Mouse (Mus musculus) embryonic facial prominence, embryonic 15.5 days (tissue): ENCODE data around the gene Gm5148. TPM values are rescaled to one million over a fixed set of nuclear protein-coding genes. Genes with fewer than 3 reads are reported as not detected.

Source experiments
- ATAC-seq: fragments of 200-750 bp; cut with Nextera tagmentation; 2 replicates; pipeline ENCODE4 v1.8.0; 2017; ENCODE audit warnings: low read depth, moderate TSS enrichment; ENCODE audit not compliant: insufficient number of reproducible peaks, low FRiP score, low TSS enrichment
- H3K27ac ChIP-seq: fragments of 300-500 bp; sonication (generic); replicated peaks from 2 replicates; pipeline ENCODE4 v1.5.1; 2015; ENCODE audit warnings: mild to moderate bottlenecking, inconsistent platforms
- H3K27me3 ChIP-seq: fragments of 300-500 bp; sonication (generic); 2 replicates; pipeline ENCODE4 v1.6.1; 2015; ENCODE audit warnings: inconsistent platforms
- H3K36me3 ChIP-seq: fragments of 300-500 bp; sonication (generic); 2 replicates; pipeline ENCODE4 v1.6.1; 2015; ENCODE audit warnings: mild to moderate bottlenecking, inconsistent platforms
- H3K4me1 ChIP-seq: fragments of 300-500 bp; sonication (generic); 2 replicates; pipeline ENCODE4 v1.6.1; 2015; ENCODE audit warnings: inconsistent platforms
- H3K4me2 ChIP-seq: fragments of 300-500 bp; sonication (generic); replicated peaks from 2 replicates; pipeline ENCODE4 v1.6.1; 2015; ENCODE audit warnings: mild to moderate bottlenecking, inconsistent platforms
- H3K4me3 ChIP-seq: fragments of 300-500 bp; sonication (generic); replicated peaks from 2 replicates; pipeline ENCODE4 v1.5.1; 2015; ENCODE audit warnings: mild to moderate bottlenecking, inconsistent platforms
- H3K9ac ChIP-seq: fragments of 300-500 bp; sonication (generic); 2 replicates; pipeline ENCODE4 v1.6.1; 2015; ENCODE audit warnings: inconsistent platforms
- H3K9me3 ChIP-seq: fragments of 300-500 bp; sonication (generic); replicated peaks from 2 replicates; pipeline ENCODE4 v1.6.1; 2016; ENCODE audit warnings: inconsistent platforms
- WGBS: fragments of 180-500 bp; shearing (Covaris S2); methylation state at CpG from one replicate; pipeline ENCODE4 v1.1.7; 2015; 5-methylcytosine and 5-hydroxymethylcytosine counted together
- polyA plus RNA-seq: library from polyadenylated mRNA; unstranded; fragments of >200 nt; fragmentation: Nextera tagmentation; extraction: Ambion mirVana; gene quantifications from 2 replicates; pipeline ENCODE4 v1.2.1, GENCODE M21; 2015

Gene Gm5148
- polyA plus RNA-seq, 1 experiment from 2014 or later, result 5.4 TPM

DNA sequence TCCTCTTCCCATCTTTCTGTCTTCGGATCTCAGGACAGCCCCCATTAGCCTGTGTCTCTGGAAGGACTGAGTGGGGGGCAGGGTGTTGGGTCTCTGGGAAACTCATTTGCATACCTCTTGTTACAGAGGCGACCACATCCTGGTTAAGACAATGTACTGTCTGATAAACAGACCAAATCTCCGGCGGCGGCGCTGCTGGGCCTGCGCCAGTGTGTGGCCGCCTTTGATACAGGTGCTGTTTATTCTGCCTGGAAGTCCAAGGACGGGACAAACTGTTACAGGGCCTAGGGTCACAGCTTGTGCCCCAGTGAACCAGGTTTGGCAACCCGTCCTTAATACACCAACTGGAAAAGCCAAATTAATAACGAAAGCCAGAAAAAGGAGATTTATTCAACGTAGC is 33.8 kb upstream of the Gm5148 start:
- Histone ChIP-seq H3K36me3 (no peaks in the 10 kb centered on the region), H3K4me2 (peak overlapping the region; percentile 10; the same call in 1 of the 2 replicates), H3K27me3 (no peaks in the 10 kb centered on the region), H3K9me3 (no peaks in the 10 kb centered on the region), H3K4me3 (no peak overlapping the region), H3K4me1 (peaks cover 9% of the 10 kb centered on the region; the same call in 1 of the 2 replicates), H3K9ac (no peak overlapping the region), H3K27ac (no peak overlapping the region)
- ATAC-seq, result peak; percentile 34; the same call in 1 of the 2 replicates
- WGBS, result 8% methylated on average over 12 of the region's 12 CpGs

DNA sequence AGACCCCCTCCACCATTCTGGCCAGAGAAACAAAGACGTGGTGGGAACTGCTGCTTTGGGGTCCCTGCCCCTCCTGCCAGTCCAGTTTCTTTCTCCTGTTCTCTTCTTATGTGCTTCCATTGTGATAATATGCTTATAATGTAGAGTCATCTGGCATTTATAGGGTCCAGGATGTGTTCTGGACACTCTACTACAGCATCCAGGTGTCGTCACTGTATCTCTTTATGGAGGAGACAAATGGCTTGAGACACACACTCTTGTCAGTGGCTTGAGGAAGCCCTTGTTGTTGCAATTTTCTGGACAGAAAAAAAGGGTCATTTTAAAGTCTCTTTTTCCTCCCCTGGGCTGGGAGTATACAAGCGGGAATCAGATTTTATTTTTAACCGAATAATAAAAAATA is 33.3 kb upstream of the Gm5148 start:
- Histone ChIP-seq H3K4me3 (no peak overlapping the region), H3K9ac (no peak overlapping the region), H3K36me3 (no peaks in the 10 kb centered on the region), H3K27ac (no peak overlapping the region), H3K4me1 (peaks cover 9% of the 10 kb centered on the region; the same call in 1 of the 2 replicates), H3K4me2 (no peak overlapping the region), H3K27me3 (no peaks in the 10 kb centered on the region), H3K9me3 (no peaks in the 10 kb centered on the region)
- WGBS, result 36% methylated on average over 4 of the region's 4 CpGs
- ATAC-seq, result no peak

DNA sequence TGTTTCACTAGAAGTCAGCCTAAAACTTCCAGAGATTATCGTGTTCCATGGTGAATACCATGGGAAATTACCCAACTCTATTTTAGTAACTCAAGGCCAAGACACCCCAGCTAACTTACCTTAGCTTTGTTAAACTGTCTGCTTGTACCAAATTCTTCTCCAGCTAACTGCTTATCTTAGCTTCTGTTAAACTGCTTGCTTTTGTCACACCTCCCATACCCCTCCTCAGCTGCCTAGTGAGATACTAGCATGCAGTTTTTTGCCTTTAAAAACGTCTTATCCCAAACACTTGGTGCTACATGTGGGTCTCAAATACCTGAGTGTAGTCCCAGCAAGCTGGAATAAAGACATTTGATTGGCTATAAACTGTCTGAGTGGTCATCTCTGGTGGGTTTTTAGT is 31.7 kb upstream of the Gm5148 start:
- ATAC-seq, result no peak
- 66% methylated on average over 2 of the region's 2 CpGs for WGBS

DNA sequence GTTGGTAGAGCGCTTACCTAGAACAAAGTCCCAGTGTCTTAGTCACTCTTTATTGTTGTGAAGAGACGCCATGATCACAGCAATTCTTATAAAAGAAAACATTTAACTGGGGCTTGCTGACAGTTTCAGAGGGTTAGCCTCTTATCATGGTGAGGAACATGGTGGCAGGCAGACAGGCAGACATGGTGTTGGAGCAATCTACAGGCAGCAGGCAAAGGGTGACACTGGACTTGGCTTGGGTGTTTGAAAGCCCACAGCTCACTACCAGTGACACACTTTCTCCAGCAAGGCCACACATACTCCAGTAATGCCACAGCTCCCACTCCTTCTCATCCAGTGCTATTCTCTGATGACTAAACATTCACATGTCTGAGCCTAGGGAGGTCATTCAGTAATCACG is 30.3 kb upstream of the Gm5148 start:
- peaks cover 9% of the 10 kb centered on the region; the same call in 1 of the 2 replicates for H3K4me1 ChIP-seq
- no peak overlapping the region for H3K4me2 ChIP-seq
- no peak for ATAC-seq
- WGBS, result 88% methylated on average over 3 of the region's 3 CpGs
- no peaks in the 10 kb centered on the region for H3K9me3 ChIP-seq
- no peaks in the 10 kb centered on the region for H3K27me3 ChIP-seq
- no peak overlapping the region for H3K9ac ChIP-seq
- H3K27ac ChIP-seq, result no peak overlapping the region
- no peak overlapping the region for H3K4me3 ChIP-seq
- no peaks in the 10 kb centered on the region for H3K36me3 ChIP-seq

More for the DNA sequence above, 31.7 kb upstream of the Gm5148 start:
- Histone ChIP-seq H3K9me3 (no peaks in the 10 kb centered on the region), H3K27ac (no peak overlapping the region), H3K4me3 (no peak overlapping the region), H3K27me3 (no peaks in the 10 kb centered on the region), H3K9ac (no peak overlapping the region), H3K4me1 (peaks cover 9% of the 10 kb centered on the region; the same call in 1 of the 2 replicates), H3K4me2 (no peak overlapping the region), H3K36me3 (no peaks in the 10 kb centered on the region)

DNA sequence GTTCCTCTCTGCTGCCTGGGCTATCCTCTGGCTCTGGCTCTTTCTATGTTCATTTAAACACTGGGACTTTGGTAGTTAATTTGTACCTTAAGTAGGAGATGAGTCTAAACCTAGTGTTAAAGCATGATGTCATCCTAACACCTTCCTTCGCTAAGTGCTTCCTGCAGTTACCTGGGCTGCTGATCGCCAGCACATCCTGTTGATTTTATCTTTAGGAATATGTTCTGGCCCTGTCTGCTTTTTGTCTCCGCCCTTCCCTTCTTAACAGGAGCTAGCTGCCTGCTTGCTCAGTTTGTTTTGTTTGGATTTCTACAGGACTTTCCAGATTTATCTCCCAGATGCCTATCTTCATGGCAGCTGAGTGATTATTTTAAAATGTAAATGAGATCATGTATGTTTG is 28.9 kb upstream of the Gm5148 start:
- 70% methylated on average over 3 of the region's 3 CpGs for WGBS
- ATAC-seq, result no peak
- Histone ChIP-seq H3K9me3 (no peaks in the 10 kb centered on the region), H3K27me3 (no peaks in the 10 kb centered on the region), H3K9ac (no peak overlapping the region), H3K27ac (no peak overlapping the region), H3K4me2 (no peak overlapping the region), H3K4me3 (no peak overlapping the region), H3K36me3 (no peaks in the 10 kb centered on the region), H3K4me1 (peaks cover 5% of the 10 kb centered on the region)

DNA sequence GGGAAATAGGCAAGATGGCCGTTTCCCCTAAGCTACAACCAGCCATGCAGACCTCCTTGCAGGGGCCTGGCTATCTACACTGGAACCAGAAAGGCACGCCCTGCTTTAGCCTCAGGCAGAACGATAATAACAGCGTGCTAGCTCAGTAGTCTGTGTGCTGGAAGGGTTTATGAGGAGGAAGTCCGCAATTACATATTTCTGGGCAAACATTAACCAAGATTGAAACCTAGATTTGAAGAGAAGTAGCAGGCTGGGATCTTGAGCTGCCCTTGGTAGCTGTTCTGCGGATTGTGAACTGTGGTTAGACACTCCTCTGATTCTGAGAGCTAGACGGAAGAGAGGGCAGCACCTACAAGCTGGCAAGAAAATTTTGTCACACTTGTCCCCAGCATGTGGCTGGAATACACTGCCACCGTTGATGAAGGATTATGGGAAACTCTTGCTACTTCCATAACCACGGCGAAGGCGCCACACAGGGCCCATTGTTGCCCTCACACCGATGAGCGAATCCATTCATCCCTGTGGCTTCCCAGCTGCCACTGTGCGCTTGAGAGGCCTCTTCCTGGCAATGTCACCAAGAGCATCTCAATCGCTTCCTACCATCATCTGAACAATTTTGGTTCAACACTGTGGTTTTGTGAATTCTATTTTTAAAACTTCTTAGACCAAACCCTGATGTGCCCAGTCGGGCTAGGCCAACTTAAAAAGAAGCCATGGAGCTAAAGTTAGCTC is 23.9 kb upstream of the Gm5148 start:
- Histone ChIP-seq H3K9me3 (no peaks in the 10 kb centered on the region), H3K36me3 (no peaks in the 10 kb centered on the region), H3K4me3 (no peak overlapping the region), H3K4me1 (peaks cover 11% of the 10 kb centered on the region), H3K27ac (no peak overlapping the region), H3K4me2 (no peak overlapping the region), H3K9ac (no peak overlapping the region), H3K27me3 (no peaks in the 10 kb centered on the region)
- peak; percentile 77; the same call in 1 of the 2 replicates for ATAC-seq
- 56% methylated on average over 16 of the region's 16 CpGs for WGBS

DNA sequence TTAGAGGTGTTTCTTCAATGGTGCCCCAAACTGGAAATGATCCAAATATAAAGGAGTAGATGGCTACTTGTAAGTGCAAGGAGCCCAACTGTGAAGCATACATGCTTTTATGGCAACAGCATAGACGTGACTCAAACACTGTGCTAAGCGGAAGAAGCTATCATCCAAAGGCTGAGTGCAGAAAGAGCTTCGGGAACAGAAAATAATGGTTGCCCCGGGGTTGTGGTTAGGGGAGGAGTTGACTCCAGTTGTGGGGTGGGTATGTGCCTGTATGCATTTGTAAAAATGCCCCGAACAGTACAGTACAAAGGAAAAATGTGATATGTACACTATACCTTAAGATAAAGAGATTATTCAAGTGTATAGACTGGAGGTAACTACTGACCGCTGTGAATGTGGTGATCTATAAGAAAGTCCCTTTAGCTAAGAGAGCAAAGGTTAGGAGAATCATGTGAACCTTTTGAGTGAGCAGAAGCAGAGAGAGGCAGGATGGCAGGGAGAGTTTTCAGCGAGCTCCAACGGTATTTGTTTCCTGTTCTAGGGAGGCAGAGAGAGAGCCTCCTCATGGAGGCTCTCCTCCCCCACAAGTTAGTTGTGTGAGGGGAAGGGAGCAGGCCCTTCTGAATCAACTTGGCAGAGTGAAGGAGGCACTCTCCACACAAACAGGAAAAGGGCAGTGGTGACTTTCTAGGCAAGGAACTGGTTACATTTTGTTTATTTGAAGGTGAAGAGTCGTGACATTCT is 23.1 kb upstream of the Gm5148 start:
- ATAC-seq, result no peak
- H3K9ac ChIP-seq, result no peak overlapping the region
- 71% methylated on average over 9 of the region's 9 CpGs for WGBS
- H3K27me3 ChIP-seq, result no peaks in the 10 kb centered on the region
- H3K4me1 ChIP-seq, result peaks cover 11% of the 10 kb centered on the region
- no peaks in the 10 kb centered on the region for H3K9me3 ChIP-seq
- no peak overlapping the region for H3K4me2 ChIP-seq
- no peak overlapping the region for H3K27ac ChIP-seq
- H3K36me3 ChIP-seq, result no peaks in the 10 kb centered on the region
- no peak overlapping the region for H3K4me3 ChIP-seq

DNA sequence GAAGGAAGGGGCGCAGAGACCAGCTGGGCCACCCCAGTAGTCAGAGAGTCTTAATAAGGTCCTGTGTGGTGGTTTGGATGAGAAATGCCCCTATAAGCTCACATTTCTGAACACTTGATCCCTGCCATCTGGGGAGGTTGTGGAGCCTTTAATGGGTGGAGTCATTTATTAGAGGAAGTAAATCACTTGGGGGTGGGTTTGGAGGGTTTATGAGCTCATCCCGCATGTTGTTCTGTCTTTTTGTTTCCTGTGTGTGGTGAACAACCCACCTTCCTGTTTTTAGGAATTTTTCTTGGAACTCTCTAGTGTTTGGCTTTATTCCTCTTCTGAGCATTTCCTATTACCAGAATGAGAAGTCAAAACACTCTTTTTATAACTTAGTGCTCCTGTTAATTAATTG is 19.8 kb upstream of the Gm5148 start:
- 76% methylated on average over 2 of the region's 2 CpGs for WGBS
- Histone ChIP-seq H3K9me3 (no peaks in the 10 kb centered on the region), H3K27ac (no peak overlapping the region), H3K36me3 (no peaks in the 10 kb centered on the region), H3K4me2 (no peak overlapping the region), H3K4me1 (peaks cover 13% of the 10 kb centered on the region), H3K9ac (no peak overlapping the region), H3K27me3 (no peaks in the 10 kb centered on the region), H3K4me3 (no peak overlapping the region)
- no peak for ATAC-seq

DNA sequence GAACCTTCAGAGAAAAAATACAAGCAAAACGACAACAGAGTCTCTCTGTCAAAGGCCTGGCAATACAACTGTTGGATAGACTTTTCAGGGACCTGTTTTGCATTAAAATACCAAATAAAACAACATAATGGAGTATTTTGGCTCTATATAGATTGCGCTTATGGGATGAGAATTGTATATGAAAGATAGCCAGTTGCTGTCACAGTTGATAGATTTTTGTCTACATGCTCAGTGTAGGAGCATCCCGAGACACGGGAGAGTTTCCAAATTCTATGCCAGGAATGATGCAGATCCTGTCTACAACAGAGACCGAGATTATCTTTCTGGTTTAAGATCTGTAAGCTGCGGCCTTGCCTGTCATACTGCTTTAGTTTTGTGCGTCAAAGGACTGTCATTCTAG is 15.7 kb upstream of the Gm5148 start:
- Histone ChIP-seq H3K4me2 (no peak overlapping the region), H3K4me1 (peaks cover 26% of the 10 kb centered on the region), H3K9ac (no peak overlapping the region), H3K9me3 (no peaks in the 10 kb centered on the region), H3K27ac (0 out of 2 replicates have a peak overlapping the region, but pooled peaks have one; percentile 41), H3K4me3 (no peak overlapping the region), H3K27me3 (no peaks in the 10 kb centered on the region), H3K36me3 (no peaks in the 10 kb centered on the region)
- ATAC-seq, result peak; percentile 64
- WGBS, result 57% methylated on average over 7 of the region's 7 CpGs

DNA sequence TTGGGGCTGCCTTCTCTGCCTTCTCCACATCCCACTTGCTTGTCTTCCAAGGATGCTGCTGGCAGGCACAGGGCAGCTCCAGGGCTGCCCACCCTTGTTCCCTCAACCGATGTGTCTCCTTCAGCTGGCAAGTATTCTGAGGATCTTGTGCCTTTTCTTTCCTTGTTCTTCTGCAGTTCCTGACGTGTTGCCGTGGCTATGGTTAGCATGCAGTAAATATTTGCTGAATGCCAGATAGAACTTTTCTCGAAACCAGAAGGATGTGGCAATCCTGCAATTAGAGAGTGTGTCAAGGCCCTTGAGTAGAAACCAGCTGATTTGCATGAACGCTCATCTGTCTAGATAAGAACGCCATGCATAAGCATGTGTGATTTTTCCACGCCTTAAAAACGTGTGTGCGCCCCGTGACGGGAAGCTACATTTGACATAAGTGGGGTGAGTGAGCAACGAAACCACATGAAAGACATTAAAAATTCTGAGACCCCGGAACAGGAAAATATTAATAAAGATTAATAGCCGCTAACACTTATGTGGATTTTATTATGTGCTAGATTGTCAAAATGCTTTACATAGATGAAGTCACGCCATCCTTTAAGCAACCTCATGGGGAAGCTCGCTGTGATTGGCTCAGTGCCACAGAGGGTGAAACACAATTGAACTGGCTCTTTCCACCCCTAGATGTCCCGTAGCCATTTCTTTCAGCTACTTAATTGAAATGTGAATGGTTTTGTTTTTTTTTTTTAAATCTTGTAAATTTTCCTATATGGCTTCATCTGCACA is 14.1 kb upstream of the Gm5148 start:
- Histone ChIP-seq H3K9ac (no peak overlapping the region), H3K27ac (peak overlapping the region; percentile 58), H3K4me2 (no peak overlapping the region), H3K36me3 (no peaks in the 10 kb centered on the region), H3K4me3 (no peak overlapping the region), H3K27me3 (no peaks in the 10 kb centered on the region), H3K9me3 (no peaks in the 10 kb centered on the region), H3K4me1 (peaks cover 23% of the 10 kb centered on the region)
- WGBS, result 71% methylated on average over 17 of the region's 17 CpGs
- no peak for ATAC-seq

DNA sequence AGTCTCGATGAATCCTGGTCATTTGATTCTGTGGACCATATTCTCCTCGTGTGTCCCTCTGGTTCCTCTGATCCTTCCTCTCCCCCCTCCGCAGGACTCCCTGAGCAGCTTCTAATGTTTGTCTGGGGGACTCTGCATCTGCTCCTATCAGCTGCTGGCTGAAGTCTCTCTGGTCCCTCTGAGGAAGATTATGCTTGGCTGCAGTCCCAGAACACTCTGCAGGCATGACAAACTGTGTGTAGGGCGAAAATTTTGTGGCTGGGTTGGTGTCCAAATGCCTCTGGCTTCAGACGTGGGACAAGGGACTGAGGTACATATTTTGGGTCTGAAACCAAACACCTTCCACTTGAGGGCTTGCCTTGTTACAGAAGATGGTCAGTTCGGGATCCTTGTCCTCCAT is 13.1 kb upstream of the Gm5148 start:
- Histone ChIP-seq H3K27ac (peak overlapping the region; percentile 58; the same call in 1 of the 2 replicates), H3K36me3 (no peaks in the 10 kb centered on the region), H3K27me3 (no peaks in the 10 kb centered on the region), H3K4me2 (no peak overlapping the region), H3K9ac (no peak overlapping the region), H3K4me3 (no peak overlapping the region), H3K4me1 (peaks cover 23% of the 10 kb centered on the region), H3K9me3 (no peaks in the 10 kb centered on the region)
- ATAC-seq, result peak; percentile 52
- 26% methylated on average over 6 of the region's 6 CpGs for WGBS
